Mouse (Mus musculus): ENCODE data around the gene Zc3hc1.

Gene Zc3hc1

GRCm38 (mm10) chr6:30372627-30373369, 18.0 kb downstream of the Zc3hc1 start:
- no peak for DNase-seq

- DNase-seq, result no peak
Observed at GRCm38 (mm10) chr6:30369291-30369690, 21.5 kb downstream of the Zc3hc1 start.

- DNase-seq, result no peak
Observed at GRCm38 (mm10) chr6:30363808-30364207, 27.0 kb downstream of the Zc3hc1 start.

GRCm38 (mm10) chr6:30359762-30360509, 30.9 kb downstream of the Zc3hc1 start:
- DNase-seq, result no peak

- DNase-seq, result peak; percentile 88
Observed at GRCm38 (mm10) chr6:30357561-30358177, 33.2 kb downstream of the Zc3hc1 start.

- no peak for DNase-seq
Observed at GRCm38 (mm10) chr6:30356680-30357079, 34.1 kb downstream of the Zc3hc1 start.

- DNase-seq, result no peak
Observed at GRCm38 (mm10) chr6:30356161-30356560, 34.7 kb downstream of the Zc3hc1 start.

GRCm38 (mm10) chr6:30355701-30356100, 35.1 kb downstream of the Zc3hc1 start:
- no peak for DNase-seq

- no peak for DNase-seq
Observed at GRCm38 (mm10) chr6:30354760-30355159, 36.1 kb downstream of the Zc3hc1 start.

- DNase-seq, result no peak
Observed at GRCm38 (mm10) chr6:30353661-30354060, 37.2 kb downstream of the Zc3hc1 start.

GRCm38 (mm10) chr6:30352762-30353161, 38.1 kb downstream of the Zc3hc1 start:
- no peak for DNase-seq

- DNase-seq, result no peak
Observed at GRCm38 (mm10) chr6:30351290-30351689, 39.5 kb downstream of the Zc3hc1 start.

GRCm38 (mm10) chr6:30347288-30347801, 43.5 kb downstream of the Zc3hc1 start:
- DNase-seq, result no peak

GRCm38 (mm10) chr6:30346737-30347136, 44.1 kb downstream of the Zc3hc1 start:
- DNase-seq, result no peak

- DNase-seq, result no peak
Observed at GRCm38 (mm10) chr6:30344032-30344431, 46.8 kb downstream of the Zc3hc1 start.

- no peak for DNase-seq
Observed at GRCm38 (mm10) chr6:30340231-30340873, 50.5 kb downstream of the Zc3hc1 start.

GRCm38 (mm10) chr6:30336912-30337311, 53.9 kb downstream of the Zc3hc1 start:
- DNase-seq, result no peak

- no peak for DNase-seq
Observed at GRCm38 (mm10) chr6:30332262-30332661, 58.6 kb downstream of the Zc3hc1 start.

GRCm38 (mm10) chr6:30330706-30331105, 60.1 kb downstream of the Zc3hc1 start:
- no peak for DNase-seq

- DNase-seq, result no peak
Observed at GRCm38 (mm10) chr6:30325932-30326501, 64.8 kb downstream of the Zc3hc1 start.

GRCm38 (mm10) chr6:30321002-30321401, 69.8 kb downstream of the Zc3hc1 start:
- no peak for DNase-seq

GRCm38 (mm10) chr6:30319216-30319615, 71.6 kb downstream of the Zc3hc1 start:
- DNase-seq, result no peak

Measured in embryo, embryonic 11 days (tissue).